8 mouse cellular contexts compared by ENCODE assay signal in genomic region chr2:36203011-36203825, GRCm38 (mm10). TPM values are rescaled to one million over a fixed set of nuclear protein-coding genes. Genes with fewer than 3 reads are reported as not detected.
DNase-seq lines count a peak whose midpoint lies in the region; ATAC-seq lines count a peak whose summit lies in the region.

No protein-coding gene starts in this region.

- H3K27ac ChIP-seq in midbrain, embryonic 15.5 days: peak overlapping the region; percentile 70

- H3K27me3 ChIP-seq in midbrain, embryonic 15.5 days (replicated peaks): peaks cover 24% of the 10 kb centered on the region; the same call in 1 of the 2 replicates

- H3K9me3 ChIP-seq in midbrain, embryonic 15.5 days: no peaks in the 10 kb centered on the region

- intact Hi-C loops in left cerebral cortex, postnatal 4 days (cut with DNase I): no loop called here
- intact Hi-C loops in left cerebral cortex, postnatal 36 days (cut with DNase I): no loop called here

- ATAC-seq in granulocyte monocyte progenitor cell, adult 5-6 weeks (replicated peaks; ENCODE audit: poor library complexity, severe bottlenecking): peak; percentile 76
- peak; percentile 81 for ATAC-seq in midbrain, embryonic 15.5 days (replicated peaks)
- no peak for ATAC-seq in erythroid progenitor cell, adult 5-6 weeks (replicated peaks; ENCODE audit: low FRiP score, poor library complexity, severe bottlenecking)

- under 1% methylated on average over 39 of the region's 39 CpGs for WGBS in midbrain, embryonic 15.5 days

- H3K36me3 ChIP-seq in midbrain, embryonic 15.5 days (replicated peaks): no peaks in the 10 kb centered on the region

- H3K4me2 ChIP-seq in midbrain, embryonic 15.5 days: peak overlapping the region; percentile 76

- peak; percentile 34 to 59 for DNase-seq in left cerebral cortex, adult 18-20 months (ENCODE audit: low spot score in 2 of 2)
- DNase-seq in left cerebral cortex, postnatal 4 days: no peak
- DNase-seq in adrenal gland, postnatal 36 days: peak; percentile 51 to 58
- peak; percentile 45 to 64 for DNase-seq in left cerebral cortex, postnatal 36 days (ENCODE audit: low spot score in 2 of 2)
- peak; percentile 43 to 77 for DNase-seq in spleen, postnatal 4 days (ENCODE audit: low spot score in 2 of 2)

- H3K9ac ChIP-seq in midbrain, embryonic 15.5 days: peak overlapping the region; percentile 50

- H3K4me3 ChIP-seq in midbrain, embryonic 15.5 days: peak overlapping the region; percentile 40

- H3K4me1 ChIP-seq in midbrain, embryonic 15.5 days: peaks cover 33% of the 10 kb centered on the region

RNA-seq across cellular contexts. Expression of gene Ptgs1, which starts 27.0 kb away (rescaled TPM):
- 10 to 100 TPM; 18.0 to 22.4 TPM for total RNA-seq in left cerebral cortex, adult 18-20 months (2021)
- 1 to 10 TPM; 5.5 to 7.1 TPM for total RNA-seq in left cerebral cortex, postnatal 4 days (2021)
- 10 to 100 TPM; 11.7 to 14.4 TPM for total RNA-seq in adrenal gland, postnatal 36 days (2021)
- 20.8 and 21.8 TPM in 2 replicates for total RNA-seq in granulocyte monocyte progenitor cell, adult 5-6 weeks (2014; fragmentation: Nextera tagmentation)
- total RNA-seq in granulocyte monocyte progenitor cell, adult 5-6 weeks (2017): 30.5 and 31.0 TPM in 2 replicates
- 10 to 100 TPM; 16.1 to 22.2 TPM for total RNA-seq in left cerebral cortex, postnatal 36 days (2021)
- polyA plus RNA-seq in midbrain, embryonic 15.5 days (2015; fragmentation: Nextera tagmentation; extraction: Ambion mirVana): 4.1 and 4.9 TPM in 2 replicates
- total RNA-seq in erythroid progenitor cell, adult 5-6 weeks (2015; ENCODE audit: low replicate concordance): 17.7 and 18.4 TPM in 2 replicates
- 3.6 and 5.4 TPM in 2 replicates for total RNA-seq in erythroid progenitor cell, adult 5-6 weeks (2017; ENCODE audit: low replicate concordance)
